Mouse (Mus musculus): ENCODE data around the gene Mmp1b.
"Not testable (repeated sequence)": the region's sequence is repeated elsewhere in the genome, so short reads cannot be mapped to it uniquely, and the experiment has no call there.

The Mmp1b gene

DNA sequence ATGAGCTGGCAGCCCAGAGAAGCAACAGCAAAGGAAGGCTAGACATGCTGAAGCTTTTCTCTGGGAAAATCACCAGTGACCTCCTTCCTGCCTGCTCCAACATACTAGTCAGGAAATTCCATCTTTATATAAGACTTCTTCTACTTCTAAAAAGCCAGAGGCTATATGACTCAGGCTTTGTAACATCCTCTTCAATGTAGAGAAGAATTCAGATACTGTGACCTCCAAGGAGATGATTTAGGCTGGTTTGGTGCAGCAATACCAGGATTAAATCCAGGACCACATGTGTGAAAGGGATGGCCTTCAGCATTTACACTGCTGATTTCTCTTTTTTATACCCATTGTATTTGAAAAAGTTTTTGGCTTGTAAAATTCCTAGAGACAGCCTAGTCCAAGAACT is at the start of gene Mmp1b:
Gene Mmp1b (minus strand): TSS at position 101 of the 400 bp plus-strand sequence.
- DNase-seq: no peak

DNA sequence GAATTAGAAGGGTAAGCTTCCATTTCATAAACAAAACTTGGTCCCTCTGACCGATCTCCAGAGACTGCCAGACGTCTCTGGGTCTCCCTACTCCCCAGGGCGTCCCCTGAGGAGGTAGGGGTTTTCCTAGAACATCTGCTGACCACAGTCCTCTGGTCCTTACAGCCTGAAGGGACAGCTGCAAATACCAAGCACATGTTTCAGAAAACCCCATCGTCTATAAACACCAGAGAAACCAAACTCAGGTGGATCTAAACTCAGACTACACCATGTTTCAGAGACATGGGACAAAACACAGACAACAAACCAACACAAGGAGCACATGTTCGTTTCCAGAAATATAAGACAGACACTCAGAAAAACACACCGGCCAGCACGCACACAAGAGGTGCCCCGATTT is 8.7 kb upstream of the Mmp1b start:
- DNase-seq: not testable (repeated sequence)

DNA sequence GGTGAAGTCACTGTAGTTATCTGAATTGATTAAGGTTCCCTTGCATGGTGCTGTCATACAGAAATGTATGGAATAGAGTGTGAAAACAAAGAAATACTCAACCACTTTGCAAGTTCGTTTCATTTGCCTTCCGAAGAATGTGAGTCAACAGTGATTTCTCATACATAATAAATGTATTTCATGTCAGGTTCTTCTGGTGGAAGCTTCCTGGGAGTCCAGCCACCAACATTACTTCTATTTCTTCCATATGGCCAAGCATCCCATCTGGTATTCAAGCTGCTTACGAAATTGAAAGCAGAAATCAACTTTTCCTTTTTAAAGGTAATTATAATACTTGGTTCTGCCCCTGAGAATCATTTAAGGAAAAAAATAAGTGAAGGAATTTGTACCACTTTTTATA is 33.3 kb downstream of the Mmp1b start:
- no peak for DNase-seq

DNA sequence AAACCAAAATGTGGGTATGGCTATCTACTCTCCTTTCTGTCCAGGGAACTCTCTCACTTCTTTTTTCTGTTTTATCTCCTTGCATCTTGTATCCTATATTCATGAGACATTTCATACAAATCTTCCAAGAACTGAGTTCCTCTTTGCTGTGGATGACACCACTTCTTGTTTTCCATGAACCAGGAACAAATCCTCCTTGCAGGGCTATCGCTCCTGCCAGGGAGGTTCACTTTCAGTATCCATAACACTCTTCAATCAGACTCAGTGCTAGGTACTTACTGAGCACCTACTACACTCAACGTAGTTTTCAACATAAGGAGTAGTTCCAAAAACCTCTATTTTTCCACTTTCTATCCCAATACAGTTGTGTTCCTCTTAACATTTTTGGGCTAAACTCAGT is 42.3 kb downstream of the Mmp1b start:
- no peak for DNase-seq

DNA sequence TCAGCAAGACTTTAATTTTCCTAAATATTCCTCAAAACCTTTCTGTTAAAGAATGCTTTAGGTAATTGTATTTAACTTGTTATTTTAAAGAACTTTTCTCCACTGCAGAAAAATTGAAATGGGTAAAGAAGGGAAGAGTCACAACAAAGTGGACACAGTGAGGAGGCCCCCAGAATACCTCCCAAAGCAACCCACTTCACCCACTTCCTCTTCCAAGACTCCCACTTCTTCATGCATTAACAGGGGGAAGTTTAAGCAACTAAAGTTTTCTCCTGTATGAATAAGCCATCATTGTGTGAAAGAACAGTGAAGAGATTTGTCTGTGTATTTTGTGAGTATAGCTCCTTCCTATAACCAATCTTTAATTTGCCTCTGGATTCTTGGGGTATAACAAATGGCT is 43.7 kb downstream of the Mmp1b start, which contains the start of gene Mmp12:
Gene Mmp12 (plus strand): TSS at position 275 of the 400 bp plus-strand sequence.
- DNase-seq: no peak

DNA sequence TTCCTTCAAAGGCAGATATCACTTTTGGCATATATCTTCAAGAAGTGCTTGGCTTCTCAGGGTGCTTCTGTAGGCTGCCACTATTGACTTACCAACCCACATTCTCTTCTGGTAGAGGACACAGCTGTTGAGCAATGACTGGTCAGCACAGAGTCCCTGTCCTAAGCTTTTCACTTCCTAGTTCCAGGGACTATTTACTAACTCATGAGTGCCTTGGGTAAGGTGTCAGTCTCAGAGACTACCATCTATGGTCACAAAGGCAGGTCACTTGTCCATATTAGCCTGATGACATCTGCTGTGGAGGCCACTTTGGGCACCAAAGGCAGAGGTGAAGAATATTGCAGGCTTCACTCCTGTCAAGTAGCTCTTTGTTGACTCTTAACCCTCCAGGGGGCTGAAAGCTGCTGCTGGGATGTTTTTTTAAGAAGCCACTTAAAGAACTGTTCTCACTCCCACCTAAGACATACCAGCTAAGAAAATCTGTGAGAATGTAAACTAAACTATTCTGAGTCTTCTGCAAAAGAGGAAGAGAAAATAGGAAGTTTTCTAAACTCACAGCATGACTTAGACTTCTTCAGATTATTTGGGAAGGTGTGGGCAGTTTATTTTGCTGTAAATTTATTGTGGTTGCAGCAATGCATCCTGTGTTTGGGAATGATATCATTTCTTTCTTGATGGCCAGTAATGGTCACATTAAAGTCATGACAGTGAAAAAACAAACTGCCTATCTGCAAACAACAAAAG is 50.9 kb downstream of the Mmp1b start:
- DNase-seq: peak in 1 of 2 experiments; percentile 10

DNA sequence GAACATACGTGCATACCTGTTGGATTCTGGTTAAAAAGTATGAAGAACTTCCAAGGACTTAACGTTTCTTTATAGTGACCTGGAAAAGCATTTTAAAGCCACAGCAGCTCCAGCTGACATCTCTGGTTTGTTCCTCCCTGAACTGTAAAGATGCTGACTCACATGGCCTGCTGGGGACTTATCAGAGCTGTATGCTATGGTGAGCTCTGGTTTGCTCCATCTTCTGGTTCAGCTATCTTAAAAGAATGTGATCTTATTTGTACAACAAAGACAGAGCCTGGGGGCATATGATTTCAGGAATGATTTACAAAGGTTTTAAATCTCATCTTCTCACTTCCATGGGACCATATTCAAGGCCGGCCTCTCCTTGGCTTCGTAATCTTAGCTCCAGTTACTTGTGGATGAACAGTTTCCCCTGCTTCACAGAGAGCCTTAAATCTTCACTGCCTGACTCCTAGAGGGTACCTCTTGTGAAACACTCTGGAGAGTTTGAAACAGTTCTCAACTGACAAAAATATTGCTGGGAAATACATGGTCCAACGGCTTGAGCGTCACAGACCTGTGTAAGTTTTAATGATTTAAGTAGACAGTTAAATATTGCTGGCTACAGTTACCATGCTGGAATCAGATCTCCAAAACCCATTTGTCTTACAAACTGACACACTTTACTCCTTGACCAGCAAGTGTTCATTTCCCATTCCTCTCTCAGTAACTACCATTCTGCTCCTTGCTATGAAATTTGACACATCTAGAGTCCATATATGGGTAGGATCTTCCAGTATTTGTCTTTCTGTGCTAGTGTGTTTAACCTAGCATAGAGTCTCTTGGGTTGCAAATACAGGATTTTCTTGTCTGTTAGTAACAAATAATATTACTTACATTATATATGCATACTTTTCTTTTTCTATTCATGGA is 51.8 kb downstream of the Mmp1b start:
- no peak for DNase-seq

DNA sequence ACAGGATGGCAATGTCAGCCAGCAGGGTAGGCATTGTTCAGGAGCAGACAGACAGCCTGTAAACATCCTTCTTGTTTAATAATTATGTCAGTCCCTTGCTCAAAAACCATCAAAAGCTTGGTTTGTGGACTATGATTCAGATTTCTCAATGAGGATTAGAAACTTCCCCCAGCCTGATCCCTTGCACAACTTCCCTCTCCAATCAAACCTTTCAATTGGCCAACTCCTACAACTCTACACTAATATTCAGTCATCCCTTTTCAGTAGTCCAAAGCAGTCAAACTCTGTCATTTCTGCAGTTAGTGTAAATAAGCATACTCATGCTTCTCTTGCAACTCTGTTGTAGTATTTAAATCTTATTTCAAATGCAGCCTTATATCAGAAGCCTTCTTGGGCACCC is 56.0 kb downstream of the Mmp1b start:
- DNase-seq: peak in 1 of 2 experiments; percentile 5
